Mouse (Mus musculus) right cerebral cortex, postnatal 10 days (tissue): Measurements from ENCODE around the gene Pde3a.
"Not testable (repeated sequence)": the region's sequence is repeated elsewhere in the genome, so short reads cannot be mapped to it uniquely, and the experiment has no call there.

ENCODE experiments used
- DNase-seq, 2 experiments: peaks; one replicate each; pipeline ENCODE4 v3.0.0; 2021; ENCODE audit warnings: low spot score in 2 of 2

Pde3a gene

DNA sequence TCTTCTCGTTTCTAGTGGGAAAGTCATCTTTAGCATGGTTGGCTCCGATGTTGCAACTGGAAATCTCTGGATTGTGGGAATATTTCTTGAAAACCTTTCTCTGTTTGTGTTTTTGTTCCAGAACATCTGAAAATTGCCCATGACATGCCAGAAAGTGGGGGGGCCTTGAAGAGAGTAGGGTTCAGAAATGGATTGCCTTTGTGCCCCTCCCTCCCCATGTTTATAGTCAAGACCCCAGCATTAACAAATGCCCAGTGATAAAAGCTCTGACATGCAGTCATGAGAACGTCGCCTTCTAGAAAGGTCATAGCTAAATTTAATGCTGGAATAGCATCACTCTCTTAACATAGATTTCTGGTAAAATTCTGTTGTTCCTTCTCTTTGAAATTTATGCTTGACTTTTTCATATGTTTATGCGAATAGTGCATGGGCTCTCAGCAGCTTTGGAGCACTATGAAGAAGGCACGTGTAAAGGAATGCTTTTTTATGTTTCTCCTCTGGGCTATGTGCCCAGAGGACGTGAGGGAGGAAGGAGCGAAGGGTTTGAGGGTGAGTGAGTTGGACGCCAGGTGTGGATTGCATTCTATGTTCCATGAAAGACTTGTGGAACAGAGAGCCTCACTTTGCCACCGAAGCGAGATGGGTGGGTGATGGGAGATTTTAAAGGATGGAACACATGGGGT lies 19.0 kb downstream of the Pde3a start:
- no peak for DNase-seq

DNA sequence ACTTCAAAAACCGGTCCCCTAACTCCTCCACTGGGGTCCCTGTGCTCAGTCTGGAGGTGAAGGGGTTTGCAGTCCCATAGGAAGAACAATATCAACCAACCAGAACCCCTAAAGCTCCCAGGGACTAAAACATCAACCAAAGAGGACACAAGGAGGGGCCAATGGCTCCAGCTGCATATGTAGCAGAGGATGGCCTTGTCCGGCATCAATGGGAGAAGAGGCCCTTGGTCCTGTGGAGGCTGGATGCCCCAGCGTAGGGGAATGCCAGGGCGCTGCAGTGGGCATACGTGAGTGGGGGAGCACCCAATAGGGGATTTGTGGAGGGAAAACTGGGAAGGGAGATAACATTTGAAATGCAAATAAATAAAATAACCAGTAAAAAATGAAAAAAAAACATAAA lies 19.8 kb downstream of the Pde3a start:
- no peak for DNase-seq

- DNase-seq: no peak
Observed at GRCm38 (mm10) chr6:141271133-141271532, 22.1 kb downstream of the Pde3a start.

- DNase-seq: no peak
Observed at GRCm38 (mm10) chr6:141271579-141271978, 22.5 kb downstream of the Pde3a start.

DNA sequence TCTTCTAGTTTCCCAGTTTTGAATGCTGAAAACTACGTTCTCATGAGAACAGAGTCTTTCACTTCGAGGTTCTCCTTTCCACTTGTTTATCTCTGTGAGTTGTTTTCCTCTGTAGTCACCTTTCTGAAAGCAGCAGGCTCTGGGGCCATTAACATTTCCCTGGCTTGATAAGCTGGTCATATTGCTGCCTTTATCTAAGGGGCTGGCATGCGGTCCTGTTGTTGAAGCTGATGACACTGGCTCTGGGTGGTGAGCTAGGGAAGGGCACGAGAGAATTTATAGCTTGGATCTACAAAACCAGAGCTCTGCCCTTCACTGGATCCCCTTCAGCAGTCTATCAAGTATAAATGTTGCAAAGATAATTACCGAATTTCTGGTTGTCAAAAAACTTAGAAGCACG lies 24.6 kb downstream of the Pde3a start:
- no peak for DNase-seq

GRCm38 (mm10) chr6:141281685-141282084 lies 32.6 kb downstream of the Pde3a start:
- DNase-seq: no peak

DNA sequence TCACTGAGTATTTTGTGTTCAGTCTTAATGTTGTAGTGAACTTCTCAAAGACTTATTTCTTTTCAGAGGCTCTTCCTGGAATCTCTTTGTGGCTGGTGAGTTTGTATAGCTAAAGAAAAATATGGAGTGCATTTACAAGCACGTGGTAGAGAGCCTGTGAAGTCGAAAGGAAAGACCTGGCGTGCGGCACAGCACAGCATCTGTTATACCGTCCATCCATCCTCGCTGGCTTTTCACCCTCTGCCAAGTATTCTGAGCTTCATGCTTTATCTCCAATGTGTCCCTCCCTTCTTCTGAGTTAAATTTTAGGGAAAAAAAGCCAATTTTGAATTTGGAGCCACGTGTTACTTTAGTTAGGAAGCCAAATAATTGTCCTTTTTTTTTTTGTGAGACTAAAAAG lies 33.7 kb downstream of the Pde3a start:
- DNase-seq: no peak

DNA sequence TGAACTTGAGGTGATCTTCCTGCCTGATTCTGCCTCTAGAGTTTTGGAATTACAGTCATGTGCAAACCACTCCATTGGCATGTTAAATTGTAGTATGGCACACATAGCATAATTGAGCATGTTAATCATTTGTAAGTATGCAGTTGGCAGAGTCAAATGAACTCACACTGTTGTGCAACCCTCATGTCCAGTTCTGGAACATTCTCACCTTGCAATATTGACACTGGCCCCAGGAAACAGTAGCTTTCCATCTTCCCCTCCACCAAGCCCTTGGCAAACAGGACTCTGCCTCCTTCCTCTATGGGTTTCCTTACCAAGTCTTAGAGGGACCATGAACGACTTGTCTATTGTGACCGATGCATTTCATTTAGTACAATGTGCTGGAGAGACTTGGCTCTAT lies 42.1 kb downstream of the Pde3a start:
- no peak for DNase-seq

- no peak for DNase-seq
Observed at GRCm38 (mm10) chr6:141292826-141293459, 43.9 kb downstream of the Pde3a start.

- DNase-seq: no peak
Observed at GRCm38 (mm10) chr6:141293460-141293853, 44.4 kb downstream of the Pde3a start.

GRCm38 (mm10) chr6:141295264-141295663 lies 46.2 kb downstream of the Pde3a start:
- DNase-seq: no peak

DNA sequence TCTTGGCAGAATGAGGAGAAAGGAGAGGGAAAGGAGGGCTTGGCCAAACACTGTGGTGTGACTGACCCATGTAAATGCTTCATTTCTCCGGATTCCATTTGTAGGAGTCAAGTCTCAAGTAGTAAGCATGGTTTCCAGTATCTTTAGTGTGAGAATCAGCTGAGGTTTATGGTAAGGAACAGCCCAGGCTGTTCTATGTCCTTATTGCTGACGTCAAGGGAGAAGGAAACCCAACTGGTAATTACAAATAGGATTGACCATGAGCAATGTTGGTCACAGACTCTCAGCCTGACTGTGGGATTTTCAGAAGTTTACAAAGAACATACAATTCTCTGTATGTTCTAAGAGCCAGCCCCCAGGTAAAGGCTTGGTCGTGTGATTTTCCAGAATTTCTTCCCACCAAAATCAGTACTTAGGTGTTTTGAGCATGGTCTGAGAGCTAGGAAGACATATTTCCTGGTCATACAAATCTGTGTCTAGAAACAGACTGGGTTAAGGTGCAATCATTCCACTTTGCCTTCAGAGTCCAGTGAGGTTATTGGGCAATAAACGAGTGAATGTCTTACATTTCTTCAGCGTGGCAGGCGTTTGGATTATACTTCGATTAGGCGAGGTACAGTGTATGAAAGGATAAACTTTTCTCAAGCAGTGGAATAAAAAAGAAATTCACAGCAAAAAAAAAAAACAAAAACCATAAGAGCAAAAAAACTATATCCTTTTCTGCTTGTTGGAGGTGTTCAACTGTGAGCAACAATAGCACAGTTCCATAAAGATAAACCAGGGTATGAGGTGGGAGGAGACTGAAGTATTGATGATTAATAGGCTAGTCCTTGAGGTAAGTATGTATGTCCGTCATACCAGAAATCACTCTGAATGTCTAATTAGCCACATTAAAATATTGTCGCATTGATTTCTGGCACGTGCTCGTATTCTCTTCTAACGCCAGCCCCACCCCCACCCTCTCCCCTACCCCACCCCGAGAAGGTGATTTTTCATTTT lies 53.0 kb downstream of the Pde3a start:
- no peak for DNase-seq

GRCm38 (mm10) chr6:141302842-141303241 lies 53.8 kb downstream of the Pde3a start:
- no peak for DNase-seq

- no peak for DNase-seq
Observed at GRCm38 (mm10) chr6:141307326-141307725, 58.3 kb downstream of the Pde3a start.

GRCm38 (mm10) chr6:141308451-141308850 lies 59.4 kb downstream of the Pde3a start:
- no peak for DNase-seq

DNA sequence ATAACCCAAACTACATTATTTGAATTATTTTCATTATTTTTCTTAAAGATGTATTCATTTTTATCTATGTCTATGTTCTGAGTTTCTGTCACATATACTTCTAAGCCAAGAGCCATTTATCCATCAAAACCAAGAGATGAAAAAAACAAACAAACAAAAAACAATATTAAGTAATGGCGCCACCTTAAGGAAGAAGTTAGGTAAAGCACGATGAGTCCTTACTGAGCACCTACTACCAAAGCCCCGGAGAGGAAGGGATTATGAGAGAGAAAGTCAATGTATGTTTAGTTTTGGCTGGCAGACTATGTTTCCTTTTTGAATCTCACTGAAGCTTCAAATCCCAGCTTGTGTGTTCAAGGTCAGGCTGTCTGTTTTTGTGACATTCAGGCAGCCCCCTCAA lies 60.8 kb downstream of the Pde3a start:
- DNase-seq: no peak

DNA sequence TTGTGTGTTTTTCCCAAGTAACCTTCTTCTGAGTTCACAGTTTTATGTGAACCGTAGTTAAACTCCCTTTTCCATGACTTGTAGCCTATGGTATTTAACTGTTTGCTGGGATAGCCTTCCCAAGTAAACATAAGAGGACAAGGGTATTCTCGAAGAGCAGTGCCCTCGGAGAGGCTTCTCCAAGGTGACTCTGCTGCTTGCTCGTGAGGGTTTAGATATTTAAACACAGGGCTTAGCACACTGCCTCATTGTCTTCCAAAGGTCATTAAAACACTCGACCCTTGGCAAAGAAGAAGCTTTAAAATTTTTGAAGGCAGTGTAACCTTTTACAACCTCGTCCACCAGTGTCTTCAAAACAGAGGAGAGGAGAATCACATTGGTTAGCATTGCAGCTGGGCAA lies 61.3 kb downstream of the Pde3a start:
- no peak for DNase-seq

DNA sequence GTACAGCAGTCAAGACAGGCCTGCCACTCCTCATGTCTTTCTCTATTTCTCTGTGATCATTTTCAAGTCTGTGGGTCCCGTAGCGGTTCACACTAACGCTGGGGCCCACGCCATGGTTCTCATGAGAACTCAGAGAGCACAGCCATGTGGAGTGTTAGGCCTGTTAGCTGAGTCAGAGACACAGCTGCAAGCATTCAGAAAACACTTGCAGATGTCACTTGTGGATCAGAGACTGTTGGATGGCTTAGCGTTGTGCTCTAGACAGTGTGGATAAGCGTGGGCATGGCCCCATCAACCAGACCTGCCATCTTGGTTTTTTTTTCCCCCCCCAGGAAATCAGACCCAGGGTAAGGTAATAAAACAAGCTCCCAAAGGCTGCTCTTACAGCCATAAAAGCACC lies 62.5 kb downstream of the Pde3a start:
- no peak for DNase-seq

GRCm38 (mm10) chr6:141313112-141313511 lies 64.0 kb downstream of the Pde3a start:
- DNase-seq: no peak

GRCm38 (mm10) chr6:141318440-141318839 lies 69.4 kb downstream of the Pde3a start:
- no peak for DNase-seq

DNA sequence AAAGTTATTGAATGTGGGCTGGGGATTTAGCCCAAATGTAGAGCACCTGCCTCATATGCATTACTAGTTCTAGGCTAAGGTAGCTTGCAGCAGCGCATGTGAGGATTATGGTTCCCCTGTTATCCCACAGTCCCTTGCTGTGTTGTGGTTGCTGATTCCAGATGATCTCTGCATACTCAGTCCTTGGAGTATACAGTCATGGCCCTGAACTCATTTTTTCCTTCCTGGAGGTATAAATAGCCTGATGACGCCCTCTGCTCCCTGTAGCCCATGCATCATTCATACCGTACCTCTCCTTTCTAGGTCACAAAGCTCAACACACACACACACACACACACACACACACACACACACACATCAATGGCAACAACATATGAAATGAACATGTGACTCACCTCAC lies 72.2 kb downstream of the Pde3a start:
- DNase-seq: no peak

DNA sequence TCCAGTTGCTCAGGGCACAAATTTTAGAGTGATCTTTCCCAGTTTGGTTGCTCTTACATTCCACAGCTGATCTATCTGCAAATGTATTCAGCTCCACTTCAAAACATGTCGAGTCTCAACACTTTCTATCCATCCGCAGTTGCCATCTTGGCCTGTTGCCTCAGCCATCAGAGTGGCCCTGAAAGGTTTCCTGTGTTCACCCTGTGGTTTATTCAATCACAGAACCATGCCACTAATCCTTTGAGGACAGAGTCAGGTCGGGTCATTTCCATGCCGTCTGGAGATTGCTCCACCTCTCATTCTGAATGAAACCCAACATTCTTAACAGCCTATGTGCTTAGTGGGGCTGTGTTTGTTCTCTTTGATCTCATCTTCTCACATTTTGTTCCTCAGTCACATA lies 73.9 kb downstream of the Pde3a start:
- no peak for DNase-seq

- DNase-seq: not testable (repeated sequence)
Observed at GRCm38 (mm10) chr6:141327134-141327533, 78.1 kb downstream of the Pde3a start.
